Mouse (Mus musculus) gastrocnemius, adult 2 months (tissue): ENCODE results near the gene Adamts3. TPM values are rescaled to one million over a fixed set of nuclear protein-coding genes. Genes with fewer than 3 reads are reported as not detected.

Experiments
- DNase-seq: peaks from one replicate; pipeline ENCODE4 v3.0.0; 2022
- H3K27ac ChIP-seq: fragments of 200-600 bp; 2 replicates; pipeline ENCODE4 v1.8.1; 2022; ENCODE audit warnings: mild to moderate bottlenecking
- H3K4me3 ChIP-seq: fragments of 200-600 bp; 2 replicates; pipeline ENCODE4 v1.8.1; 2022; ENCODE audit warnings: mild to moderate bottlenecking, moderate library complexity
- CTCF ChIP-seq: fragments of 200-600 bp; IDR thresholded peaks from 2 replicates; pipeline ENCODE4 v1.8.1; 2022; ENCODE audit warnings: antibody characterized with exemption, mild to moderate bottlenecking, moderate library complexity
- intact Hi-C: fragments of 180-260 bp; cut with DNase I; formaldehyde crosslinking; loops from one replicate; pipeline ENCODE4 v1.15.1; 2025
- long read RNA-seq, 2 experiments: library from polyadenylated mRNA; stranded (forward); transcript quantifications; one replicate each; pipeline ENCODE4 v2.0.0; 2021
- total RNA-seq, 2 experiments: library from RNA; stranded (reverse); gene quantifications; 2 replicates each; pipeline ENCODE4 v1.2.3; 2021

The Adamts3 gene
- 1 to 10 TPM in 1 of 2 experiments, under 1 TPM in 1; 0.87 to 3.4 TPM for total RNA-seq
- long read RNA-seq, experiment 1, partial matches to known transcripts: 0 of 2 reads
- long read RNA-seq, experiment 1, other reads (novel, unspliced or antisense): 1 of 2 reads
- long read RNA-seq, experiment 2: 0 reads

DNA sequence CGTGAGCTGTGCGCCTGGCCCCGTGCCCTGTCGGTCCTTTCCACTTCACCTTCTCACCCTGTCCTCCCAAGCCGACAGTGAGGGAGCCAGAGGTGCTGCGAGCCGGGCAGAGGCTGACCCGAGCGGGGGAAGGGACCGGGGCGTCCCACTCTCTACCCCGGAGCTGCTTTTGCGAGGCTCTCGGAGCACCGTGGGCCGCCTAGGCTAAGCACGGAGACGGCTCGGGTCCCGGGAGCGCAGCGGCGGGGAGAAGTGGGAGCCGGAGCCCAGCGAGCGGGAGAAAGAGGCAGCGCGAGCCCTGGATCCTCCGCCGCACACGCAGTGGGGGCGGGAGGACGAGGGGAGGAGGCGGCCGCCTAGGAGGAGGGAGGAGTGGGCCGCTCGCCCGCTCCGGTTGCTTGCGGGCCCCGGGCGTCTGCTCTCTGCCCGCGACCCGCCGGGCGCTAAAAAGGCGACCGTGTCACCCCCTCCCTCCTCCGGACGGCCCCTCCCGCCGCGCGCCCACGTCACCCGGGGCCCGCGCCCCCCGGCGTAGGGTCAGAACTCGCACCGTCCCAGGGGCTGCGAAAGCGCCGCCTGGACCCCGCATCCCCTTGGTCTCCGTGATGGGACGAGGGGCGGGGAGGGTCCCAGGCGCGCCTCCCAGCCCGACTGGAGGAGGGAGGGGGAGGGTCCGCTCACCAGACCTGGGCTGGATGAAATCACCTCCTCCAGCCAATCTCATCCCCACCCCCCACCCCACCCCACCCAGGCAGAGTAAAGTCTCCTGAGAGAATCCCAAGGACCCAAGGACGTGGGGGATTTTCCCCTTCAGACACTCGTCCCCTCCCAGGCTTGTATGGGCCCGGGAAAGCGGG is at the start of gene Adamts3:
TSS of gene Adamts3 (minus strand) at position 284 of the 857 bp plus-strand sequence.
- Histone ChIP-seq H3K27ac (peak within 1 kb of the TSS; percentile 80), H3K4me3 (peak within 1 kb of the TSS; percentile 88)
- TF ChIP-seq CTCF: no peak
- intact Hi-C loops: loop anchor here (5.0 kb wide), 1 partner anchor 41 kb away; no protein-coding TSS in a partner anchor
- DNase-seq: peak; percentile 71

DNA sequence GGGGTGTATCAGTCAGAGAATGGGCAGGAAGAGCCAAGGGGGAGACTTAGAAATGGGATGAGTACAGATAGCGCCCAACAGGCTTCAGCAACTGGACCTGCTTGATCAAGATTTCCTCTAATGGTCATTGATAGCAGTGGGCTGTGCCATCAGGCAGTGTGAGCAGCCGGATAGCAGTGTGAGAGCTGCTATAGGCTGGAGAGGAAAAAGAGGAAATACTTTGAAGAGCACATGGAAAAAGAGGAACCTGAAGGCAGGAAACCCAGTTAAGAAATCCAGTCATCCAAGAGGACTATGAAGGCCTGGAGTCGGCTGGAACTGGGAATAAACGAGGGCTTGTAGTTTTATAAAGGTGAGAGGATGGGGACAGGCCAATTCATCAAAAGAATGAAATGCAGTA is 48.4 kb upstream of the Adamts3 start:
- Histone ChIP-seq H3K27ac (no peak overlapping the region), H3K4me3 (no peak overlapping the region)
- intact Hi-C loops: no loop called here
- TF ChIP-seq CTCF: no peak
- no peak for DNase-seq

DNA sequence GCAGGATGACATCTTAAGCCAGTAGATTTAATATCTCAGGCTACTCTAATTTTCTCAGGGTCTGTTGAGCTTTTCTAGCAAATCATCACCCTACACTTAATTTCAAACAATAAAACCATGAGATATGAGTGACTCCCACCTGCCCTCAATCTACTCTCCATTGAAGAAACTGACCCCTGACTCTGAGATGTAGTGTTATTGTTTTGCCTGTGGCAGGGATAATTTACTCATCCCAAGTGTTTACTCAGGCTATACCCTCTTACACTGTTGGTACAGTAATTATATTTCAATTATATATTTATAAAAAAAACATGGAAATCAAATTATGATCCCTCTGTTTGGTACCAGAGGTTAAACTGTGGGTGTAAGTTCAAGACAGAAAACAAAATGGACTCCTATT is 29.2 kb upstream of the Adamts3 start:
- no peak for TF ChIP-seq CTCF
- Histone ChIP-seq H3K4me3 (no peak overlapping the region), H3K27ac (no peak overlapping the region)
- intact Hi-C loops: no loop called here
- DNase-seq: no peak

DNA sequence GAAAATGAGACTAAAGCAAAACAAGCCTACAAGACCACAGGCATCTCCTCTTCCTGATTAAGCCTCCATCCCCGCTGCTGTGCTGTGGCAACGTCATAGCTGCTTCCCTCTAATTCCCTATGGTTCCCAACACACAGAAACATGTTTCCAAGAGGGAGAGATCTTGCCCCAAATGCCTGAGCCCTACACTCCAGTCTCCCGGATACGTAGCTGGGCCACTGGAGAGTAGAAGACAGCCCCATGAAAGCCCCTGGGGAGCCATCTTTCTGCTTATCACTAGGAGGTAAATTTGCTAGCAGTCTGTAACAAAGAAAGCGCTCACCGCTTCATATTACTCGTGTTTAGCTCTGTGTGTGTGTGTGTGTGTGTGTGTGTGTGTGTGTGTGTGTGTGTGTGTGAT is 28.8 kb upstream of the Adamts3 start:
- DNase-seq: no peak
- intact Hi-C loops: no loop called here
- no peak for TF ChIP-seq CTCF
- Histone ChIP-seq H3K4me3 (no peak overlapping the region), H3K27ac (no peak overlapping the region)

DNA sequence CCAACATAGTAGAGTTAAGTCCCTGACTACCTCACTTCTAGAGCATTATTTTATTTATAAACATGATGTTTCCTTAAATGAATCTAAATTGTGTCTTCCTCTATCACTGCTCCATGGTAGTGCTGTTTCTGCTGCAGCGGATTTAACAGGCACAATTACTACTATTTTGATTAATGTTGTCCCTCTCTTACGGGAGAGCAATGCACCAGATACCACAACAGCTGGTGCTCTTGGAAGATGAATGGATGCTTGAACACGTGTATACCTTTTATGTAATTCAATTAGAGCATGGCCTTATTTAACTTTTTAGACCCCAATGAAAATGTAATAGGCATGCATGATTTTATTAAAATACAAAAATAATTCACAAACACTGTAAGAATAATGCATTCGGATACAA is 28.4 kb upstream of the Adamts3 start:
- intact Hi-C loops: no loop called here
- no peak for TF ChIP-seq CTCF
- Histone ChIP-seq H3K4me3 (no peak overlapping the region), H3K27ac (no peak overlapping the region)
- no peak for DNase-seq

DNA sequence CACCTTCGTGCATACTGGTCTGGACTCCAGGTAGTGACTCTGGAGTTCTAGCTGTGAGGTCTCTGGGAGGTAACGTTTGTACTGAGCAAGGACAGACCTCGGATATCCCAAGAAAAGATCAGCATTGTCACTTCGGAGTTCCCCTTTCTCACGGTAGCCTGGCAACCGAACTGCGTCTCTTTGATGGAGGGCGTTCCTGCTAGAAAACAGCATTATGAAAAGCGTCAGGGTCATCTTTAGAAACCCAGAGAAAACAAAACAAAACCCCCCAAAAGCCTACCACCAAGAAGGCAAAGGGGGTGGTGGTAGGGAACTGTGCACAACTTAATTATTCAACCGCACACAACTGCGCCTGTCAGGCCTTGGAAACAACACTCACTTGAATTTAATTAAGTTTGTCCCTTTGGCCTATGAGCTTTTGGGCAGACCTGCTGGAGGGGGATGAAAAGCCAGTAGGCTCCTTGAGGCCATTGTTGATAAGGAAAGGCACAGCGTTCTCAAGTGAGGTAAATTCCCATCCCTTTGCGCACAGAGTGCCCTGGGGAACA is 23.8 kb upstream of the Adamts3 start:
- Histone ChIP-seq H3K27ac (no peak overlapping the region), H3K4me3 (no peak overlapping the region)
- DNase-seq: no peak
- intact Hi-C loops: no loop called here
- TF ChIP-seq CTCF: no peak

DNA sequence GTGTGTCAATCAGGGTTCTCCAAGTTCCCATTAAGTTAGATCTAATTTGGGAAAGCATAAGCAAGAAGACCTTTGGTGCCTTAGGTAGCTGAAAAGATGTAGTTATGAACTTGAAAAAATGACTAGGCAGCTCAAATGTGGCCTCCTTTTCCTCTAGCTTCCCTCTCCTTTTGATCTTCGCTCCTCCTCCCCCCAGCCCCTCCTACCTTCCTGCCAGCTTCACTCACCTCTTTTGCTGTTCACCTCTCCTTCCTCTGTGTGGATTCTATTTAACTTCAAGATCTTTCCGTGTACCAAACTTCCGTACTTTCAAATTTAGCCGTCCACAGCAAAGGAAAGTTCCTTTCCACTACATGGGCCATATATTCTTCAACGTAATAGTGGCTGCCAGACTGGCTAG is 17.9 kb upstream of the Adamts3 start:
- Histone ChIP-seq H3K27ac (no peak overlapping the region), H3K4me3 (no peak overlapping the region)
- intact Hi-C loops: no loop called here
- no peak for TF ChIP-seq CTCF
- no peak for DNase-seq

DNA sequence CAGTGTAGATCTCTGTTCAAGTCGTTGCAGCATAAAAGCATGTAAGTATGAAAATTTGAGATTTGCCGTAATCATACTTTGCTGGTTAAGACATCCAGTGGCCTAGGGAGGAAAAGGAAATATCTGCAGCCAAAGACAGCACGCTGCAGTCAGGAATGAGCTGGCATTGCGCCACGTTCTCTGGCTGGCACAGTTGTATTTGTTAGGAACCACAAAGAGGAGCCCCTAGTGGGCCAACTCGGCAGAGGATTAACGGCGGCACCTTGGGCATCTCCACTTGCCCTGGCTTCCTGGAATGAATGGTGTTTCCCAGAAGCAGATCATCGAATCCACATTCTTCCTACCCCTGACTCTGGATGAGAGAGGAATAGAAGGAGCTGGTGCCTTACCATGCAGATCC is 14.4 kb upstream of the Adamts3 start:
- no peak for TF ChIP-seq CTCF
- intact Hi-C loops: no loop called here

DNA sequence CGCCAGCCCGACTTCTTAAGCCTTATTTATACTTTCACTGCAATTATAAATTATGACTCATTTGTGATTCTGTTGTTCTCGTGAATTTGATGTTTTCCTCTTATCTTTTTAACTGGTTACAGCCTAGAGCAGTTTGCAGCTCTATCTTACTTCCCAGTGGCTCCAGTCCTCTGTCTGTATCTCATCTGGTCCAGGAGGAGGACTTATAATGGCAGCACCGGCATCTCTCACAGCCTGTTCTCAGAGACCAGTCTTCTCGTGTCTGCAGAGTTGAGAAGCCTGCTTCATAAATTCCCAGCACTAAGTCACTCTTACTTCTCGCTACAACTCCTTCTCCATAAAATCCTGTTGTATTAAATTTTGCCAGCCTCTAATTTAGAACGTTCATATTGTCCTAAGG is 12.4 kb upstream of the Adamts3 start:
- H3K4me3 ChIP-seq: no peak overlapping the region
- intact Hi-C loops: no loop called here
- no peak for TF ChIP-seq CTCF
- H3K27ac ChIP-seq: no peak overlapping the region
- no peak for DNase-seq

More for the DNA sequence above, 14.4 kb upstream of the Adamts3 start:
- H3K27ac ChIP-seq: no peak overlapping the region
- H3K4me3 ChIP-seq: no peak overlapping the region
- peak; percentile 51 for DNase-seq

DNA sequence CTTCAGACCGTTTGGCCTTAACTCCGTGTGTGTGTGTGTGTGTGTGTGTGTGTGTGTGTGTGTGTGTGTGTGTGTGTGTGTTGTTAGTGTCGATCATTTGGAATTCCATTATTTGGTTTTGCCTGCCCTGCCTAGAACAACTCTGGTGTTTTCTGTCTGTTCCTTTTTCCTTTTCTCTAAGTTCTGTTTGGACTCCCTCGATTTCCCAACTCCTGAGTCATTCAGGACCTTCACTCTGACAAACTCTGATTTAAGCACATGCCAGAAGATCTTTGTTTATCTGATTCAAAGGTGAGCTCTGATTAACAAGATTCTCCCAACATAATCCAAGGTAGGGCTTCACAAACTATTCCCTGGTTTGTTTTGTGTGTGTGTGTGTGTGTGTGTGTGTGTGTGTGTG is 1.9 kb upstream of the Adamts3 start:
- Histone ChIP-seq H3K4me3 (no peak overlapping the region), H3K27ac (no peak overlapping the region)
- no peak for TF ChIP-seq CTCF
- DNase-seq: no peak
- intact Hi-C loops: loop anchor here (5.0 kb wide), 1 partner anchor 43 kb away; no protein-coding TSS in a partner anchor

DNA sequence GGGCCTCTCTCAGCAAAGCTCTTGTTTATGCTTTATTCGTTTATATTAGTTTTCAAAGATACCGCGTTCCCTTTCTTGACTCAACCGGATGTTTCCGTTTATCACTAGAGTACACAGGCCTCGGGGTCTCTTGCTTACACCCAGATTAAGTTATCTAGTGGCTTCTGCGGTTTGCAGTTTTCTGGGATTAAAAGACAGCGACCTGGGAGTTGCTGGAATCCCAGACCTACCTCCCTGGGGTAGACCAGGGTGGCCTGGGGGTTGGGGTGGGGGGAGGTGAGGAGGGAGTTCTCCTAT is 722 bp upstream of the Adamts3 start:
- no peak for DNase-seq
- intact Hi-C loops: loop anchor here (5.0 kb wide), 1 partner anchor 42 kb away; no protein-coding TSS in a partner anchor
- Histone ChIP-seq H3K27ac (no peak overlapping the region), H3K4me3 (peak overlapping the region; percentile 88)
- TF ChIP-seq CTCF: no peak

DNA sequence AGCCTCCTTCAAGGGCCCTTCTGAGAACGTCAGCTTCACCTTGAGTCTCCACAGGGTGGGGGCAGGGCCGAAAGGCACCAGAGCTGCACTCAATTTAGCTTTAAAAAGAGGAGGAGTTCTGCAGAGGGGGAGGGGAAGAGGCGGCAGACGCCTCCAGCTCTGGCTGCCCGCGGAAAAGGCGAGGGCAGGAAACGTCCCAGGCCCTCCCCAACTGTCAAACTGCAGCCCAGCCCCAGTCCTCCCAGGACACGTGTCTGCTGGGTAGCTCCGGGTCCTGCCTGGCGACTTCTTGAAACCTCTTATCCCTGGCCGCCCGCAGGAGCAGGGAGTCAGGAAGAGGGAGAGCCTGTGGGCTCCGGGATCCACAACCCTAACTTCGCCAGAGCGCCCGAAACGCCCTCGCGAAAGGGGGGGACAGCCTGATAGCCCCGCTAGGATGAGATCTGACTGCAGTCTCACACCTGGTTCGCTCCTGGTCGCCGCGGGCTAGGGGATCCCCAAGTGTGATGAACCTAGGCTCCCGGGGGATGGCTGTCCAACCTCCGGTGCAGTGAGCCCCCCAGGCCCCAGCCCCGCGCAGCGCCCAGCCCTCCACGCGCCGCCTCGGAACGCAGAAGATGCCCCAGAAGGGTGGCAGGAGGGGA is 921 bp downstream of the Adamts3 start:
- intact Hi-C loops: loop anchor here (5.0 kb wide), 1 partner anchor 40 kb away; no protein-coding TSS in a partner anchor
- peak overlapping the region; percentile 88 for H3K4me3 ChIP-seq
- TF ChIP-seq CTCF: no peak
- peak; percentile 70 for DNase-seq
- H3K27ac ChIP-seq: peak overlapping the region; percentile 80

DNA sequence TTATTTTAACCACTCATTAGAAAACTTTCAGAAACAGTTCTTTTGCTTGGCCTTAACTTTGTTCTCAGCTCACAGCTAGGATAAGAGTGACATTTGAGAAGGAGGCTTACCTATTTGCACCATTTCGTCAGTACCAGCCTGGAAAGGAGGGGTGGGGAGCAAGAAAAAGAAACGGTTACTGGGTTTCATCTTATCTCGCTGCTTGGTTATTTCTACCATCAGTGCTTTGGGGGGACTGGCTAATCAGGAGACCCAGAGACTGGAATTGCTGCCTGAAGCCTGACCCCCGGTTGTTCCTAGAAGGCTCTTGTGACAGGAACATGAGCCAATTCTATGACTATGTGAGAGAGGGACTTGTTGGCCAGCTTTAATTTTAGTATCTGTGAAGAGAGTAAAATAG is 1.7 kb downstream of the Adamts3 start:
- intact Hi-C loops: loop anchor here (5.0 kb wide), 1 partner anchor 39 kb away; no protein-coding TSS in a partner anchor
- DNase-seq: no peak
- no peak for TF ChIP-seq CTCF
- Histone ChIP-seq H3K27ac (no peak overlapping the region), H3K4me3 (peak overlapping the region; percentile 88)
